Mouse (Mus musculus): ENCODE results near the gene Ccnd2. TPM values are rescaled to one million over a fixed set of nuclear protein-coding genes. Genes with fewer than 3 reads are reported as not detected.

Ccnd2 gene
- total and polyA plus RNA-seq, 3 experiments = 42.4 to 255 (median 146) TPM

GRCm38 (mm10) chr6:127172461-127172860, 20.5 kb upstream of the Ccnd2 start:
- no peaks in the 10 kb centered on the region for H3K9me3 ChIP-seq (replicated peaks; ENCODE audit: low read length)
- peaks cover 0 to 7% of the 10 kb centered on the region in 2 experiments; a peak in 2 of 4 replicates for H3K4me1 ChIP-seq (ENCODE audit: control insufficient read depth in 1 of 2, insufficient read depth in 2 of 2)
- H3K4me2 ChIP-seq (ENCODE audit: insufficient read depth, low read depth, poor library complexity, severe bottlenecking) = no peak overlapping the region
- H3K4me3 ChIP-seq (replicated peaks in 1 of 3; ENCODE audit: low read depth in 2 of 3, low read length in 2 of 3, poor library complexity in 1 of 3) = no peak overlapping the region
- no peaks in the 10 kb centered on the region for H3K27me3 ChIP-seq (replicated peaks)
- TF ChIP-seq JUND (conservative IDR thresholded peaks at IDR 0.05; ENCODE audit: low read depth, low read length) (no peak), TCF12 (IDR thresholded peaks at IDR 0.05; ENCODE audit: low read depth, low read length) (no peak), USF2 (conservative IDR thresholded peaks at IDR 0.05; ENCODE audit: low read depth, low read length) (no peak), MAX (IDR thresholded peaks at IDR 0.05; ENCODE audit: low read length) (no peak), POLR2AphosphoS2 (IDR thresholded peaks at IDR 0.05; ENCODE audit: low read depth, low read length) (no peak), BHLHE40 (IDR thresholded peaks at IDR 0.05; ENCODE audit: low read depth, low read length) (no peak), MXI1 (IDR thresholded peaks at IDR 0.05; ENCODE audit: low read depth, low read length) (no peak), E2F4 (IDR thresholded peaks at IDR 0.05; ENCODE audit: insufficient replicate concordance, low read depth, low read length) (no peak), UBTF (IDR thresholded peaks at IDR 0.05; ENCODE audit: low read depth, low read length) (no peak), MAZ (IDR thresholded peaks at IDR 0.05; ENCODE audit: low read depth, low read length) (no peak), MYC (IDR thresholded peaks at IDR 0.05; ENCODE audit: low read depth, low read length) (no peak), CTCF (conservative IDR thresholded peaks at IDR 0.05 in 1 of 2, IDR thresholded peaks at IDR 0.05 in 1 of 2; ENCODE audit: low read depth in 2 of 2, low read length in 2 of 2) (no peak), IRF4 (IDR thresholded peaks at IDR 0.05; ENCODE audit: low read depth, low read length) (no peak), ZKSCAN1 (IDR thresholded peaks at IDR 0.05; ENCODE audit: borderline replicate concordance, low read depth, low read length) (no peak)
- H3K79me2 ChIP-seq (replicated peaks; ENCODE audit: control insufficient read depth, extremely low read depth, insufficient read depth, poor library complexity, severe bottlenecking) = no peaks in the 10 kb centered on the region
- dilution Hi-C loops (cut with MboI; ENCODE audit: extremely low pct_ligation_motif_present, extremely low pct_unique_long_range_greater_than_20kb, low sequenced_read_pairs) = no loop called here
- in situ Hi-C loops (cut with MboI; ENCODE audit: low pct_ligation_motif_present, low pct_unique_long_range_greater_than_20kb, low sequenced_read_pairs) = no loop called here
- H3K36me3 ChIP-seq (replicated peaks in 1 of 2; ENCODE audit: control insufficient read depth in 1 of 2, insufficient read depth in 1 of 2, low read length in 1 of 2) = no peaks in the 10 kb centered on the region
- DNase-seq (ENCODE audit: extremely low read depth) = no peak
- no peak overlapping the region for H3K27ac ChIP-seq (ENCODE audit: insufficient read depth, low read depth)
- no peak overlapping the region for H3K9ac ChIP-seq (ENCODE audit: insufficient read depth, low read depth)

DNA sequence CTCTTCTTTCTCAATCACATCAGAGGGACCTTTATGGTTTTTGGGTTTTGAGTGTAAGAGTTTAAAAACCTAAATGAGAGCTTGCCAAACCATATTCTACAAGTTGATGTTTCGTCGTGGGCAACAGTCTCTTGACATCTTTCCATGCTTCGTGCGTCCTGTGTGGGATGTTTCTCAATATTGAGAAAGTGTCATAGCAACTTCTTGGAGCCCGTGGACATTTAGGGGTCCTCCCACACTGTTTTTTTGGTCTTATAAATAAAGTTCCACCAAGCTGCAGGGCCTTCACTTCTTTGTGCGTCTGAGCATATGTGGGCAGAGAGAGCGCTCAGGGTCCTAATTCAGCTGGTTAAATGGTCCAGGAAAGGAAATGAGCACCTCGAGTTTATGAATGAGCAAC, 18.7 kb upstream of the Ccnd2 start:
- dilution Hi-C loops (cut with MboI; ENCODE audit: extremely low pct_ligation_motif_present, extremely low pct_unique_long_range_greater_than_20kb, low sequenced_read_pairs) = no loop called here

More for the DNA sequence above, 18.7 kb upstream of the Ccnd2 start:
- Histone ChIP-seq H3K4me3 (replicated peaks in 1 of 3; ENCODE audit: low read depth in 2 of 3, low read length in 2 of 3, poor library complexity in 1 of 3) (no peak overlapping the region), H3K9me3 (replicated peaks; ENCODE audit: low read length) (no peaks in the 10 kb centered on the region), H3K27me3 (replicated peaks) (no peaks in the 10 kb centered on the region), H3K4me1 (ENCODE audit: control insufficient read depth in 1 of 2, insufficient read depth in 2 of 2) (no peaks in the 10 kb centered on the region), H3K79me2 (replicated peaks; ENCODE audit: control insufficient read depth, extremely low read depth, insufficient read depth, poor library complexity, severe bottlenecking) (no peaks in the 10 kb centered on the region), H3K4me2 (ENCODE audit: insufficient read depth, low read depth, poor library complexity, severe bottlenecking) (no peak overlapping the region), H3K36me3 (replicated peaks in 1 of 2; ENCODE audit: control insufficient read depth in 1 of 2, insufficient read depth in 1 of 2, low read length in 1 of 2) (no peaks in the 10 kb centered on the region), H3K9ac (ENCODE audit: insufficient read depth, low read depth) (no peak overlapping the region), H3K27ac (ENCODE audit: insufficient read depth, low read depth) (no peak overlapping the region)
- in situ Hi-C loops (cut with MboI; ENCODE audit: low pct_ligation_motif_present, low pct_unique_long_range_greater_than_20kb, low sequenced_read_pairs) = no loop called here
- no peak for DNase-seq (ENCODE audit: extremely low read depth)
- TF ChIP-seq JUN (IDR thresholded peaks at IDR 0.05; ENCODE audit: insufficient read depth, low read depth, low read length) = no peak
- no peak for TF ChIP-seq SIN3A (IDR thresholded peaks at IDR 0.05; ENCODE audit: low read length)
- TF ChIP-seq JUND (conservative IDR thresholded peaks at IDR 0.05; ENCODE audit: low read depth, low read length) = no peak
- no peak for TF ChIP-seq UBTF (IDR thresholded peaks at IDR 0.05; ENCODE audit: low read depth, low read length)
- TF ChIP-seq ETS1 (conservative IDR thresholded peaks at IDR 0.05; ENCODE audit: low read depth, low read length) = no peak
- no peak for TF ChIP-seq IRF4 (IDR thresholded peaks at IDR 0.05; ENCODE audit: low read depth, low read length)
- no peak for TF ChIP-seq EP300 (IDR thresholded peaks at IDR 0.05; ENCODE audit: low read length)
- no peak for TF ChIP-seq MAZ (IDR thresholded peaks at IDR 0.05; ENCODE audit: low read depth, low read length)

All from CH12.LX (cell line).